Mouse (Mus musculus): ENCODE measurements around the gene Rgl1. TPM values are rescaled to one million over a fixed set of nuclear protein-coding genes. Genes with fewer than 3 reads are reported as not detected.
A peak's percentile ranks its signal among the peaks of the same experiment; 100 is the strongest.

The Rgl1 gene
- polyA plus RNA-seq, 1 experiment from 2014 or later, result 45.4 TPM

GRCm38 (mm10) chr1:152766804-152767748 lies 925 bp upstream of the Rgl1 start:
- H3K36me3 ChIP-seq (ENCODE audit: control insufficient read depth, insufficient read depth, low read length), result peaks cover 3% of the 10 kb centered on the region
- H3K27me3 ChIP-seq (replicated peaks; ENCODE audit: control insufficient read depth, insufficient read depth, low read length), result 0 out of 2 replicates have a peak, but pooled peaks cover 2% of the 10 kb centered on the region
- ATAC-seq, result peak; percentile 69
- no peaks in the 10 kb centered on the region for H3K9me3 ChIP-seq (ENCODE audit: control insufficient read depth, low read length)
- peak overlapping the region; percentile 92 for H3K27ac ChIP-seq (ENCODE audit: low read length)
- peak overlapping the region; percentile 98 for H3K4me3 ChIP-seq (ENCODE audit: low read length)
- under 1% methylated on average over 55 of the region's 60 CpGs for WGBS
- peak overlapping the region; percentile 98 for H3K9ac ChIP-seq (ENCODE audit: low read depth, low read length)
- H3K4me2 ChIP-seq (ENCODE audit: low read depth, low read length), result peak overlapping the region; percentile 59
- H3K4me1 ChIP-seq (ENCODE audit: control insufficient read depth, insufficient read depth, low read length), result peaks cover 4% of the 10 kb centered on the region; the same call in 1 of the 2 replicates

- H3K4me3 ChIP-seq (ENCODE audit: low read length), result no peak overlapping the region
- no peak overlapping the region for H3K9ac ChIP-seq (ENCODE audit: low read depth, low read length)
- no peak overlapping the region for H3K27ac ChIP-seq (ENCODE audit: low read length)
- H3K4me2 ChIP-seq (ENCODE audit: low read depth, low read length), result no peak overlapping the region
- no peaks in the 10 kb centered on the region for H3K4me1 ChIP-seq (ENCODE audit: control insufficient read depth, insufficient read depth, low read length)
- WGBS, result 76% methylated on average over 2 of the region's 2 CpGs
- no peaks in the 10 kb centered on the region for H3K36me3 ChIP-seq (ENCODE audit: control insufficient read depth, insufficient read depth, low read length)
- ATAC-seq, result no peak
- 0 out of 2 replicates have a peak, but pooled peaks cover 2% of the 10 kb centered on the region for H3K27me3 ChIP-seq (replicated peaks; ENCODE audit: control insufficient read depth, insufficient read depth, low read length)
- no peaks in the 10 kb centered on the region for H3K9me3 ChIP-seq (ENCODE audit: control insufficient read depth, low read length)
Observed at GRCm38 (mm10) chr1:152761791-152762190, 4.4 kb downstream of the Rgl1 start.

GRCm38 (mm10) chr1:152750312-152750965 lies 15.7 kb downstream of the Rgl1 start, which contains the start of gene Apobec4:
Apobec4 (plus strand) TSS chr1:152750551.
- Histone ChIP-seq H3K4me2 (ENCODE audit: low read depth, low read length) (no peak within 1 kb of the TSS), H3K36me3 (ENCODE audit: control insufficient read depth, insufficient read depth, low read length) (no peaks in the 10 kb centered on the region), H3K27me3 (replicated peaks; ENCODE audit: control insufficient read depth, insufficient read depth, low read length) (no peaks in the 10 kb centered on the region), H3K9me3 (ENCODE audit: control insufficient read depth, low read length) (no peaks in the 10 kb centered on the region), H3K27ac (ENCODE audit: low read length) (no peak within 1 kb of the TSS), H3K9ac (ENCODE audit: low read depth, low read length) (no peak within 1 kb of the TSS), H3K4me1 (ENCODE audit: control insufficient read depth, insufficient read depth, low read length) (peaks cover 6% of the 10 kb centered on the region; the same call in 1 of the 2 replicates), H3K4me3 (ENCODE audit: low read length) (no peak within 1 kb of the TSS)
- 0 out of 2 replicates have a peak, but pooled peaks have one; percentile 36 for ATAC-seq
- 62% methylated on average over 13 of the region's 13 CpGs for WGBS

GRCm38 (mm10) chr1:152749276-152749675 lies 16.9 kb downstream of the Rgl1 start:
- Histone ChIP-seq H3K27ac (ENCODE audit: low read length) (no peak overlapping the region), H3K4me1 (ENCODE audit: control insufficient read depth, insufficient read depth, low read length) (peaks cover 6% of the 10 kb centered on the region; the same call in 1 of the 2 replicates), H3K27me3 (replicated peaks; ENCODE audit: control insufficient read depth, insufficient read depth, low read length) (no peaks in the 10 kb centered on the region), H3K36me3 (ENCODE audit: control insufficient read depth, insufficient read depth, low read length) (no peaks in the 10 kb centered on the region), H3K9ac (ENCODE audit: low read depth, low read length) (no peak overlapping the region), H3K4me2 (ENCODE audit: low read depth, low read length) (no peak overlapping the region), H3K9me3 (ENCODE audit: control insufficient read depth, low read length) (no peaks in the 10 kb centered on the region), H3K4me3 (ENCODE audit: low read length) (no peak overlapping the region)
- ATAC-seq, result no peak
- WGBS, result 75% methylated on average over 9 of the region's 9 CpGs

DNA sequence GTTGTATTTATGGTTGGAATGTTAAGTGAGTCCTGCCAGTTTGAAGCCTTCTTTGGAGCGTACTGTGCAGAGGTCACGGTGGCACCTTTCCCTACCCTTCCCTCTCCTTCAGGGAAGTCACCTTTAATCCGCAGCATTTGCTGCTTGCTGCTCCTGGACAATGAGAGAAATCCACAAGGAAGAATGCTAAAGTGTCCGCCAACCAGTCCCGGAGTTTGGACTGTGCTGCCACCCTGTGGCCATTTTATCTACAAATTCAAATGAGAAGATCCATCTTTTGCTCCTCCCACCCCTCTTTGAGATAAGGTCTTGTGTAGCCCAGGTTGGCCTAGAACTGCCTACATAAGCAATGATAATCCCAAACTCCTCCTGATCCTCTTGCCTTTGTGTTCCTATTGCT lies 19.7 kb downstream of the Rgl1 start:
- Histone ChIP-seq H3K4me1 (ENCODE audit: control insufficient read depth, insufficient read depth, low read length) (peaks cover 10% of the 10 kb centered on the region; the same call in 1 of the 2 replicates), H3K9me3 (ENCODE audit: control insufficient read depth, low read length) (no peaks in the 10 kb centered on the region), H3K4me2 (ENCODE audit: low read depth, low read length) (no peak overlapping the region), H3K27me3 (replicated peaks; ENCODE audit: control insufficient read depth, insufficient read depth, low read length) (no peaks in the 10 kb centered on the region), H3K27ac (ENCODE audit: low read length) (no peak overlapping the region), H3K9ac (ENCODE audit: low read depth, low read length) (no peak overlapping the region), H3K36me3 (ENCODE audit: control insufficient read depth, insufficient read depth, low read length) (no peaks in the 10 kb centered on the region), H3K4me3 (ENCODE audit: low read length) (no peak overlapping the region)
- ATAC-seq, result peak; percentile 58; the same call in 1 of the 2 replicates
- 6% methylated on average over 5 of the region's 5 CpGs for WGBS

DNA sequence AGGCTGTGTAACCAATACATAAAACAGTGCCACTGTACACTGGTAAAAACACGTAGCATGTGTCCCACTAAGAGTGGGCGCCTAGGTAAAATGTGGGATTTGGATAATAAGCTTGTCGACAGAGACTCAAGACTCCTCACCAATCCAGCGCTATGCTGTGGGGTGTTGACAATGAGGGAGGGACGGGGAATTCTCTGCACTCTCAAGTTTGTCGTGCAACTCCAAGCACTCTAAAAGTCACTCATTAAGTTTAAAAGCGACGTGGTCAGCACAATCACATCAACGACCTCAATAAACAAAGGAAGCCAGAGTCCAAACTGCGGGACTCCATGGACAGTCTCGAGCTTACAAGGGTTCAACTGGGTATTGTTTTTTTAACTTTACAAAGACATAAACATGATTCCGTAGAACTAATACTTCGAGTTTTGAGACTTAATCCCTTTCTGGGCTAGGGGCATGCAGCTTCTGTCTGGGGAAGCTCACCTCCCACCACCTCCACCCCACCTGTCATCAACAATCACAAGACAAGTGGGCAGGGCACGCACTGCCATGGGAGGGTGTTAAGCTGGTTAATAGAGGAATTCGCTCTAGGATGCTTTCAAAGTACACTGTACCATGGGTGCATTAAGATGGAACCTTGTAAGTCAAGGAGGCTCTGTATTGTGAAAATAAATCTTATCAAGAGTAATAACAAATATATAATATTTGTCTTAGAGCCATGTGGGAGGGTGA lies 22.9 kb downstream of the Rgl1 start:
- ATAC-seq, result no peak
- Histone ChIP-seq H3K27me3 (replicated peaks; ENCODE audit: control insufficient read depth, insufficient read depth, low read length) (no peaks in the 10 kb centered on the region), H3K4me2 (ENCODE audit: low read depth, low read length) (peak overlapping the region; percentile 5; the same call in 1 of the 2 replicates), H3K9me3 (ENCODE audit: control insufficient read depth, low read length) (no peaks in the 10 kb centered on the region), H3K4me1 (ENCODE audit: control insufficient read depth, insufficient read depth, low read length) (peaks cover 3% of the 10 kb centered on the region; the same call in 1 of the 2 replicates), H3K4me3 (ENCODE audit: low read length) (no peak overlapping the region), H3K36me3 (ENCODE audit: control insufficient read depth, insufficient read depth, low read length) (no peaks in the 10 kb centered on the region), H3K27ac (ENCODE audit: low read length) (no peak overlapping the region), H3K9ac (ENCODE audit: low read depth, low read length) (no peak overlapping the region)
- WGBS, result 53% methylated on average over 15 of the region's 15 CpGs

DNA sequence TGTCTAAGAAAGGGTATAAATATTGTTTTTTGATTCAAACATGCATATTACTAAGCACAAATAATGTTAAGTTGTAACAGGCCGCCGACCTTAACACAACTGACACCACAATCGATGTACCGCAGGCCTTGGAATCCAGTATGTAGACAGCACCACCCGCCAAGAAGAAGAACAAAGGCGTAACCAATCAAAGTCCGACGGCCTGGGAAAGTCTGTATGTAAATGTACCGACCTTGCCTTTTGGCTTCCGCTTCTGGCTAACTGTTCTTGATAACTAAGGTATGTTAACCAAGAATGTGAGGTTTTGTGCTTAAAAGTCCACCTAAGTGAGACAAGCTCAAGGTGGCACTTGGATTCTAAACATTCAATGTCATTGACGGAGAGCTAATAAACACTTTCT lies 26.8 kb downstream of the Rgl1 start:
- H3K9me3 ChIP-seq (ENCODE audit: control insufficient read depth, low read length), result no peaks in the 10 kb centered on the region
- H3K36me3 ChIP-seq (ENCODE audit: control insufficient read depth, insufficient read depth, low read length), result no peaks in the 10 kb centered on the region
- no peaks in the 10 kb centered on the region for H3K27me3 ChIP-seq (replicated peaks; ENCODE audit: control insufficient read depth, insufficient read depth, low read length)
- no peak overlapping the region for H3K4me3 ChIP-seq (ENCODE audit: low read length)
- no peak for ATAC-seq
- H3K4me2 ChIP-seq (ENCODE audit: low read depth, low read length), result no peak overlapping the region
- H3K9ac ChIP-seq (ENCODE audit: low read depth, low read length), result no peak overlapping the region
- peaks cover 3% of the 10 kb centered on the region; the same call in 1 of the 2 replicates for H3K4me1 ChIP-seq (ENCODE audit: control insufficient read depth, insufficient read depth, low read length)
- WGBS, result 88% methylated on average over 11 of the region's 11 CpGs
- no peak overlapping the region for H3K27ac ChIP-seq (ENCODE audit: low read length)

- H3K9me3 ChIP-seq (ENCODE audit: control insufficient read depth, low read length), result no peaks in the 10 kb centered on the region
- peaks cover 3% of the 10 kb centered on the region; the same call in 1 of the 2 replicates for H3K4me1 ChIP-seq (ENCODE audit: control insufficient read depth, insufficient read depth, low read length)
- no peaks in the 10 kb centered on the region for H3K36me3 ChIP-seq (ENCODE audit: control insufficient read depth, insufficient read depth, low read length)
- H3K4me3 ChIP-seq (ENCODE audit: low read length), result no peak overlapping the region
- H3K27ac ChIP-seq (ENCODE audit: low read length), result no peak overlapping the region
- no peaks in the 10 kb centered on the region for H3K27me3 ChIP-seq (replicated peaks; ENCODE audit: control insufficient read depth, insufficient read depth, low read length)
- no peak overlapping the region for H3K4me2 ChIP-seq (ENCODE audit: low read depth, low read length)
- ATAC-seq, result no peak
- no peak overlapping the region for H3K9ac ChIP-seq (ENCODE audit: low read depth, low read length)
- 80% methylated on average over 9 of the region's 9 CpGs for WGBS
Observed at GRCm38 (mm10) chr1:152738793-152739192, 27.4 kb downstream of the Rgl1 start.
